Mouse (Mus musculus): Measurements from ENCODE around the gene Il1rl2.

DNA sequence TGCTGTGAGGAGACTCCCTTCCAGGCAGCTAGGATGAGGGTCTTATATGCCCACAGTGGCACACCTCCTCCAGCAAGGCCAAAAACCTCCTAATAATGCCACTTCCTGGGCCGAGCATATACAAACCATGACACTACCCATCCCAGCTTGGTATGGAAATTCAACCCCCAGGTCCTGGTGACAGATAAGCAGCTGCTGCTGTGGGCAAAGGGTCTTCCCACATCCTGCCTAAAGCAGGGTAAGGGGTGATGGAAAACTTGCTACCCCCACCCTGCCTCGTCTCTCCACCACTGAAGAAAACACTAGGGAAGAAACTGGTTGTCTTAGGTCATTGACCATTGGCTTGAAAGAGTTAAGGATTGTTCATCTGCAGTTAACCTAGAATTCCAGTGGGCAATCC is 45.7 kb upstream of the Il1rl2 start:
- TF ChIP-seq CTCF (IDR thresholded peaks at IDR 0.05; ENCODE audit: control insufficient read depth, insufficient read depth, insufficient read length) = no peak
- TF ChIP-seq MAX (IDR thresholded peaks at IDR 0.05) = no peak
- TF ChIP-seq USF1 (IDR thresholded peaks at IDR 0.05; ENCODE audit: low read depth) = no peak
- TF ChIP-seq MYOG (IDR thresholded peaks at IDR 0.05; ENCODE audit: control insufficient read depth, extremely low read depth, insufficient read length) = no peak

Measured in C2C12 (cell line).